Mouse (Mus musculus): ENCODE results near the gene Prr5l.

GRCm38 (mm10) chr2:101868683-101869082 is 14.1 kb downstream of the Prr5l start:
- TF ChIP-seq CTCF (IDR thresholded peaks at IDR 0.05; ENCODE audit: low read depth, low read length) (no peak), POLR2AphosphoS5 (IDR thresholded peaks at IDR 0.05; ENCODE audit: insufficient replicate concordance, low read depth, low read length) (no peak), GATA2 (IDR thresholded peaks at IDR 0.05; ENCODE audit: borderline replicate concordance, low read depth, low read length) (no peak), GATA1 (IDR thresholded peaks at IDR 0.05; ENCODE audit: borderline replicate concordance, low read length) (no peak), TAL1 (conservative IDR thresholded peaks at IDR 0.05; ENCODE audit: low read depth, low read length) (no peak)
